Mouse (Mus musculus): ENCODE results near the gene Akain1. TPM values are rescaled to one million over a fixed set of nuclear protein-coding genes. Genes with fewer than 3 reads are reported as not detected.

Gene Akain1
- polyA plus RNA-seq, 1 experiment: not detected

DNA sequence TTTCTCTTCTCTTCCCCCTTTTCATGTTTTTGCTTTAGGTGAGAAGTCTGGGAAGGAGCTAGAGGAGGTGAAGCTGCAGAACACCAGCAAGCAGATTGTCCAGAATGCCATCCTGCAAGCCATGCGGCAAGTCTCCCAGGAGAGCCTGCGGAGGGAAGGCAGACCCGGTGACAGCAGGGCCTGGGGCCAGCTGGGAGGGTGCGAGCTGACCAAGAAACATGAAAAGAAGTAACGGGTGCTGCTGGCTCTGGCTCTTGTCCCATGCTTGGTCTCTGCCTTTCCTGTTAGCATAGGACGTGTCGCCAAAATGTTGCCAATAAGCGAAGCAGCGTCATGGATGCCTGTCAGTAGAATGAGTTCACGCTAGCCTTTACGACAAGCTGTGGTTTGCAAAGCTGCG lies 48.0 kb downstream of the Akain1 start:
- no peak for TF ChIP-seq CTCF (IDR thresholded peaks at IDR 0.05; ENCODE audit: control insufficient read depth, insufficient read depth, insufficient replicate concordance, low read depth, low read length)
- TF ChIP-seq POLR2A (IDR thresholded peaks at IDR 0.05; ENCODE audit: control insufficient read depth, low read depth, low read length): no peak
- Histone ChIP-seq H3K4me3 (ENCODE audit: control insufficient read depth, low read depth, low read length) (no peak overlapping the region), H3K27ac (ENCODE audit: control insufficient read depth, insufficient read depth, low read depth, low read length) (no peak overlapping the region), H3K27me3 (ENCODE audit: control insufficient read depth, insufficient read depth, low read length) (no peaks in the 10 kb centered on the region), H3K4me1 (ENCODE audit: control insufficient read depth, insufficient read depth, low read length) (no peaks in the 10 kb centered on the region; the same call in 1 of the 2 replicates), H3K36me3 (ENCODE audit: control insufficient read depth, insufficient read depth, low read length) (no peaks in the 10 kb centered on the region)

DNA sequence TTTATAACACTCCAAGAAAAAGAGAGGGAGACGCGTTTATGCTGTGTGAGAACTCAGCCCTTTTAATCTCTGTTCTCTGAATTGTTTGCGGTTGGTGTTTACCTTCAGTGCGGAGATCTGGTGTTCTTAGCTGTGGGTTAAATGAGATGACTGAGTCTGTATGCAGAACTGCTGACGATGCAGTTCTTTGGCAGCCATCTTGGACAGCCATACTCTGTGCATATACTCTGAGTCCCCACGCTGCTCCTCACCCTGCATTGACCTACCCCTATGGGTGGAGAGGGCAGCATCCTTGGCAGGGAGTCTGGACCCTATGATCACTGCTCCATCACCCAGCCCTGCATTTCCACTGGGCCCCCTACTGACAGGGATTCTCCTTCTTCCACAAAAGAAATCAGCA lies 48.8 kb downstream of the Akain1 start:
- Histone ChIP-seq H3K36me3 (ENCODE audit: control insufficient read depth, insufficient read depth, low read length) (no peaks in the 10 kb centered on the region), H3K27ac (ENCODE audit: control insufficient read depth, insufficient read depth, low read depth, low read length) (no peak overlapping the region), H3K4me1 (ENCODE audit: control insufficient read depth, insufficient read depth, low read length) (no peaks in the 10 kb centered on the region; the same call in 1 of the 2 replicates), H3K27me3 (ENCODE audit: control insufficient read depth, insufficient read depth, low read length) (no peaks in the 10 kb centered on the region), H3K4me3 (ENCODE audit: control insufficient read depth, low read depth, low read length) (no peak overlapping the region)
- TF ChIP-seq CTCF (IDR thresholded peaks at IDR 0.05; ENCODE audit: control insufficient read depth, insufficient read depth, insufficient replicate concordance, low read depth, low read length) (no peak), POLR2A (IDR thresholded peaks at IDR 0.05; ENCODE audit: control insufficient read depth, low read depth, low read length) (no peak)

- no peak overlapping the region for H3K4me3 ChIP-seq (ENCODE audit: control insufficient read depth, low read depth, low read length)
- no peaks in the 10 kb centered on the region for H3K36me3 ChIP-seq (ENCODE audit: control insufficient read depth, insufficient read depth, low read length)
- H3K27ac ChIP-seq (ENCODE audit: control insufficient read depth, insufficient read depth, low read depth, low read length): no peak overlapping the region
- TF ChIP-seq POLR2A (IDR thresholded peaks at IDR 0.05; ENCODE audit: control insufficient read depth, low read depth, low read length) (no peak), CTCF (IDR thresholded peaks at IDR 0.05; ENCODE audit: control insufficient read depth, insufficient read depth, insufficient replicate concordance, low read depth, low read length) (no peak)
- H3K4me1 ChIP-seq (ENCODE audit: control insufficient read depth, insufficient read depth, low read length): no peaks in the 10 kb centered on the region; the same call in 1 of the 2 replicates
- no peaks in the 10 kb centered on the region for H3K27me3 ChIP-seq (ENCODE audit: control insufficient read depth, insufficient read depth, low read length)
These were observed 49.7 kb downstream of the Akain1 start for GRCm38 (mm10) chr17:69488826-69489225.

DNA sequence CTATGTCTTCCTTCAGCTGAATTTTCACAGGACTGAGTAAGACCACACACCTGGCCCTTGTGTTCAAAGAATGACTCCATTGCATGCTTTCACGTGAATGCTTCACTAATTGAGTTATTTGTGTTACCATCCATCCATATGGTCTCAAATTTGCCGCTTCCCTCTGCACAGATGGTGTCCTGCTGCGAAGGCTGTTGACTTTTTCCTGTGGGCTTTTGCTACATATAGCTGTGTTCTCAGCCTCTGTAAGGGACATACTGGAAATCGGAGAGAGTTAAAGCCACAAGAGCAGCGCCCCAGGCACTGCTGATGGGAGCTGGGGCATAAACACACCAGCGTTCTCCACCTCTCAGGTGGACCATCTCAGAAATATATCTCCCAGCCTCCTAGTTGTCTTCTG lies 53.2 kb downstream of the Akain1 start:
- TF ChIP-seq POLR2A (IDR thresholded peaks at IDR 0.05; ENCODE audit: control insufficient read depth, low read depth, low read length) (no peak), CTCF (IDR thresholded peaks at IDR 0.05; ENCODE audit: control insufficient read depth, insufficient read depth, insufficient replicate concordance, low read depth, low read length) (no peak)
- Histone ChIP-seq H3K36me3 (ENCODE audit: control insufficient read depth, insufficient read depth, low read length) (no peaks in the 10 kb centered on the region), H3K4me3 (ENCODE audit: control insufficient read depth, low read depth, low read length) (no peak overlapping the region), H3K27me3 (ENCODE audit: control insufficient read depth, insufficient read depth, low read length) (no peaks in the 10 kb centered on the region), H3K27ac (ENCODE audit: control insufficient read depth, insufficient read depth, low read depth, low read length) (no peak overlapping the region), H3K4me1 (ENCODE audit: control insufficient read depth, insufficient read depth, low read length) (no peaks in the 10 kb centered on the region)

- Histone ChIP-seq H3K4me3 (ENCODE audit: control insufficient read depth, low read depth, low read length) (no peak overlapping the region), H3K4me1 (ENCODE audit: control insufficient read depth, insufficient read depth, low read length) (no peaks in the 10 kb centered on the region), H3K27me3 (ENCODE audit: control insufficient read depth, insufficient read depth, low read length) (no peaks in the 10 kb centered on the region), H3K27ac (ENCODE audit: control insufficient read depth, insufficient read depth, low read depth, low read length) (no peak overlapping the region), H3K36me3 (ENCODE audit: control insufficient read depth, insufficient read depth, low read length) (no peaks in the 10 kb centered on the region)
- TF ChIP-seq POLR2A (IDR thresholded peaks at IDR 0.05; ENCODE audit: control insufficient read depth, low read depth, low read length) (no peak), CTCF (IDR thresholded peaks at IDR 0.05; ENCODE audit: control insufficient read depth, insufficient read depth, insufficient replicate concordance, low read depth, low read length) (no peak)
These were observed 56.4 kb downstream of the Akain1 start for GRCm38 (mm10) chr17:69495531-69495930.

DNA sequence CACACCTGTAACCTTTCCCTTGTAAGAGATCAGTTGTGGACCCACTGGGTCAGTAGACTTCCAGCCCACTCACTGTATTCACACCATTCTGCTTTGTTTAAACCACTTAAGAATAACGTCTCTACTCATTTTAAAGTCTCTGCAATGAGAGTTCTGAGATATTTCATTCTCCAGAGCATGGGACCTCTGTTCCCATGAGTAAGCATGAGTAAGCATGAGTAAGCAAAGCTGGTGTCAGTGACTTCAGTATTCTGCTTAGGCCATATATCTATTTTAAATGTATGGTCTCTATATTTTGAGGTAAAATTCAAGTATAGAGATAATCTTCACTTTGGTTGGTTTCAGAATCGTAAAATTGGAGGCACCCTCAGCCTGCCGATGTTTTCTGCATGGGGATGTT lies 57.0 kb downstream of the Akain1 start:
- TF ChIP-seq POLR2A (IDR thresholded peaks at IDR 0.05; ENCODE audit: control insufficient read depth, low read depth, low read length): no peak
- no peak for TF ChIP-seq CTCF (IDR thresholded peaks at IDR 0.05; ENCODE audit: control insufficient read depth, insufficient read depth, insufficient replicate concordance, low read depth, low read length)
- Histone ChIP-seq H3K4me3 (ENCODE audit: control insufficient read depth, low read depth, low read length) (no peak overlapping the region), H3K36me3 (ENCODE audit: control insufficient read depth, insufficient read depth, low read length) (no peaks in the 10 kb centered on the region), H3K27ac (ENCODE audit: control insufficient read depth, insufficient read depth, low read depth, low read length) (no peak overlapping the region), H3K4me1 (ENCODE audit: control insufficient read depth, insufficient read depth, low read length) (no peaks in the 10 kb centered on the region), H3K27me3 (ENCODE audit: control insufficient read depth, insufficient read depth, low read length) (no peaks in the 10 kb centered on the region)

GRCm38 (mm10) chr17:69497315-69497714 lies 58.2 kb downstream of the Akain1 start:
- Histone ChIP-seq H3K4me3 (ENCODE audit: control insufficient read depth, low read depth, low read length) (no peak overlapping the region), H3K36me3 (ENCODE audit: control insufficient read depth, insufficient read depth, low read length) (no peaks in the 10 kb centered on the region), H3K27me3 (ENCODE audit: control insufficient read depth, insufficient read depth, low read length) (no peaks in the 10 kb centered on the region), H3K4me1 (ENCODE audit: control insufficient read depth, insufficient read depth, low read length) (no peaks in the 10 kb centered on the region), H3K27ac (ENCODE audit: control insufficient read depth, insufficient read depth, low read depth, low read length) (no peak overlapping the region)
- TF ChIP-seq CTCF (IDR thresholded peaks at IDR 0.05; ENCODE audit: control insufficient read depth, insufficient read depth, insufficient replicate concordance, low read depth, low read length) (no peak), POLR2A (IDR thresholded peaks at IDR 0.05; ENCODE audit: control insufficient read depth, low read depth, low read length) (no peak)

GRCm38 (mm10) chr17:69498913-69499312 lies 59.8 kb downstream of the Akain1 start:
- TF ChIP-seq POLR2A (IDR thresholded peaks at IDR 0.05; ENCODE audit: control insufficient read depth, low read depth, low read length) (no peak), CTCF (IDR thresholded peaks at IDR 0.05; ENCODE audit: control insufficient read depth, insufficient read depth, insufficient replicate concordance, low read depth, low read length) (peak; percentile 3; the same call in 1 of the 2 replicates)
- Histone ChIP-seq H3K4me3 (ENCODE audit: control insufficient read depth, low read depth, low read length) (no peak overlapping the region), H3K4me1 (ENCODE audit: control insufficient read depth, insufficient read depth, low read length) (no peaks in the 10 kb centered on the region), H3K27ac (ENCODE audit: control insufficient read depth, insufficient read depth, low read depth, low read length) (no peak overlapping the region), H3K36me3 (ENCODE audit: control insufficient read depth, insufficient read depth, low read length) (no peaks in the 10 kb centered on the region), H3K27me3 (ENCODE audit: control insufficient read depth, insufficient read depth, low read length) (no peaks in the 10 kb centered on the region)
